Mouse (Mus musculus): ENCODE results near the gene Gm12248. TPM values are rescaled to one million over a fixed set of nuclear protein-coding genes. Genes with fewer than 3 reads are reported as not detected.

Gene Gm12248
- polyA plus RNA-seq (2015; fragmentation: Nextera tagmentation; extraction: Ambion mirVana): not detected in 2 replicates

GRCm38 (mm10) chr11:58093021-58093528 is at the start of gene Gm12248:
Gene Gm12248, minus strand, starts transcription at chr11:58093134.

DNA sequence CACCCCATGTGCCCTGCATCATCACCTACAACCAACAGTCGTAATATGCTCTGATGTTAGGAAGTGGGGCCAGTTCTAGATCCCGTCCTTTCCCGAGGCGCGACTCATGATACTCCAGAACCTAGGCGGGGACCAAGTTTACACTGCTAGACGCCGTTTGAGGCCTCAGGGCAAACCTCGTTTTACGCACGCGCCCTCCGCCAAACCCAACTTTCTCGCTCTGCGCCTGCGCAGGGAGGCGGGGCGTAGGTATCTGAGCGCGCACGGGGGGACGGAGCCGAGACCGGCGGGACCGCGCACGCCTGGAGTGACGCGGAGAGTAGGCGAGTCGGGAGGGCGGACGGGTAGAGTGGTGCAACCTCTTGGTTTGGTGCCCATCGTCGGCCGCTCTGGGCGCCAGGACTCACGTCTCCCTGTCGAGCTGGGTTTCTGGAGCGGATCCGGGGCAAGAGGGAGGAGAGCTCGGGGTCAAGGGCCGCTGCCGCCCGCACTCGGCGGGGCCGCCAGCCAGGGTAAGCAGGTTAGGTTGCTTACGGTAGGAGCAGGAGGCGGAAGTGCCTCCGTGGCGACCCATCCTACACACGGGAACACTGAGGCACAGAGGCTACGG is 10.9 kb upstream of the Gm12248 start, which contains the start of gene Cnot8:
TSS of gene Cnot8 (plus strand) at position 457 of the 610 bp plus-strand sequence.

Other genes with a start within 250 kb of the Gm12248 start
- gene Larp1, start 84.1 kb downstream of the Gm12248 start, polyA plus RNA-seq (2015; fragmentation: Nextera tagmentation; extraction: Ambion mirVana): 10.5 TPM in 2 replicates
- gene Cnot8, start 11.0 kb upstream of the Gm12248 start, polyA plus RNA-seq (2015; fragmentation: Nextera tagmentation; extraction: Ambion mirVana): 60.8 and 63.5 TPM in 2 replicates
- gene Gemin5, start 75.4 kb upstream of the Gm12248 start, polyA plus RNA-seq (2015; fragmentation: Nextera tagmentation; extraction: Ambion mirVana): 5.8 and 6.5 TPM in 2 replicates
- gene Mrpl22, start 78.5 kb upstream of the Gm12248 start, polyA plus RNA-seq (2015; fragmentation: Nextera tagmentation; extraction: Ambion mirVana): 120 and 134 TPM in 2 replicates
- gene Igtp, start 106.4 kb upstream of the Gm12248 start, polyA plus RNA-seq (2015; fragmentation: Nextera tagmentation; extraction: Ambion mirVana): 23.1 and 27.3 TPM in 2 replicates
- gene Irgm2, start 106.5 kb upstream of the Gm12248 start, polyA plus RNA-seq (2015; fragmentation: Nextera tagmentation; extraction: Ambion mirVana): 13.6 and 14.4 TPM in 2 replicates
- gene 4930438A08Rik, start 181.7 kb upstream of the Gm12248 start, polyA plus RNA-seq (2015; fragmentation: Nextera tagmentation; extraction: Ambion mirVana): 0.61 TPM in 1 of 2 replicates, not detected in the other
- 5.2 and 6.3 TPM in 2 replicates for gene Zfp692, start 213.9 kb upstream of the Gm12248 start, polyA plus RNA-seq (2015; fragmentation: Nextera tagmentation; extraction: Ambion mirVana)
- 35.6 and 39.3 TPM in 2 replicates for gene Zfp672, start 237.2 kb upstream of the Gm12248 start, polyA plus RNA-seq (2015; fragmentation: Nextera tagmentation; extraction: Ambion mirVana)
- 23.7 and 24.0 TPM in 2 replicates for gene Sh3bp5l, start 237.6 kb upstream of the Gm12248 start, polyA plus RNA-seq (2015; fragmentation: Nextera tagmentation; extraction: Ambion mirVana)

Data from skeletal muscle tissue, postnatal 0 days (tissue).